Mouse (Mus musculus) gastrocnemius, postnatal 14 days (tissue): ENCODE measurements at regions not wholly inside any gene's neighbourhood (a gene's known extent, or its start where the extent isn't known, plus 50 kb on each side); places are given as distances from the start of the nearest gene placed in this dataset.
"Not testable (repeated sequence)": the region's sequence is repeated elsewhere in the genome, so short reads cannot be mapped to it uniquely, and the experiment has no call there.

Experiments
- DNase-seq: peaks from one replicate; pipeline ENCODE4 v3.0.0; 2021; ENCODE audit warnings: mixed read lengths
- intact Hi-C: fragments of 180-260 bp; cut with DNase I; formaldehyde crosslinking; loops from one replicate; pipeline ENCODE4 v1.15.1; 2025; ENCODE audit warnings: low total_unique reads

GRCm38 (mm10) chr8:113464625-113465024, 170.8 kb upstream of the Mon1b start:
- intact Hi-C loops = no loop called here
- DNase-seq = no peak

DNA sequence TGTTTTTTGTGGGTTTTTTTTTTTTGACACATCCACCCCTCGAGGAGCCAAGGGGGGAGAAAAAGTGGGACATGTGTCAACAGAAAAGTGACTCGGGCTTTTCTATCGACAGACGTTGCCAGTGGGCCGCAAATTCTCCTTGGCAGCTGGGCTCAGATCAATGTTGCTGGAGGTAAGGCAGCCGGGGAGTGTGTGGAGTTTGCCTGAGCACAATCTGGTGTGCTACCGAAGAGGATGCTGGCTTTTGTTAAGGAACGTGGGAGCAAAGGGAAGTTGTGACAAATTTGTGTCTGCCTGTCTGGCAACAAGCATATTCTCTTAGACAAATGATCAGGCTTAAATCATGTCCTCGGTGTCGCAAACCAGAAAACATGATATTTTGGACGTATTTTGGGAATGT, 170.2 kb upstream of the Mon1b start:
- DNase-seq = no peak
- intact Hi-C loops = no loop called here

- intact Hi-C loops = no loop called here
Observed at GRCm38 (mm10) chr8:113466683-113467082, 168.7 kb upstream of the Mon1b start.

GRCm38 (mm10) chr8:113489436-113490107, 145.8 kb upstream of the Mon1b start:
- DNase-seq = no peak
- intact Hi-C loops = no loop called here

More at GRCm38 (mm10) chr8:113466683-113467082, 168.7 kb upstream of the Mon1b start:
- no peak for DNase-seq

DNA sequence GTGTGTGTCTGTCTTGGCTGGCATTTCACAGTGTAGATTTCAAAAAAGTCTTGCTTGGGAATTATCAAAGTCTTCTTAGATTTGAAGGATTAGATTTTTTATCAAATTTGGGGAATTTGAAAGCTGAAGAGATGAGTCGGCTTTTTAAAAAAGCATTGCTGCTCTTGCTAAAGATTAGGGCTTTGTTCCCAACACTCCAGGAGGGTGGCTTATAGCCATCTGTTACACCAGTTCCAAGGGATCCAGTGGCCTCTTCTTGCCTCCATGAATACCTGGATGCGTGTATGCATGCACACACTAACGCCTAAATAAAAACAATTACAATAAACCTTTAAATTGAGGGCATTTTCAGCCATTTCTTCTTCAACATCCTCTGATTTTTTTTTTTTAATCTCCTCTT, 144.5 kb upstream of the Mon1b start:
- DNase-seq = no peak
- intact Hi-C loops = no loop called here

GRCm38 (mm10) chr8:113496896-113497295, 138.5 kb upstream of the Mon1b start:
- intact Hi-C loops = no loop called here

GRCm38 (mm10) chr8:113502671-113503070, 132.7 kb upstream of the Mon1b start:
- DNase-seq = no peak
- intact Hi-C loops = no loop called here

More at GRCm38 (mm10) chr8:113496896-113497295, 138.5 kb upstream of the Mon1b start:
- no peak for DNase-seq

DNA sequence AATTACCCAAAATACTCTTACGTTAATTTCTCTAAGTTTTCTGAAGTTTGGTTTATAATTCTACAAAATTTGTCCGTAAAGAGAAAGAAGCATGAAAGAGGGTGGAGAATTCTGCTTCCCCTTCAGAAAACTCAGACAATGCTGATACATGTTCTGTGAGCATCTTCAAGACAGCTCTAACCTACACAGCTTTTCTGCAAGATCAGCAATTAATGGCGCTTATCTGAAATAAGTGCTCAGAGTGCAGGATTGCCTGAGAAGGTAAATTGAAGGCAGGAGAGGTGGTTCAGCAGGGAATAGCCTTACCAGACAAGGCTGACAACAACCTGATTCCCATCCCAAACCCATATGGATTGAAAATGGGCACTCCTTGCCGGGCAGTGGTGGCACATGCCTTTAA, 122.5 kb upstream of the Mon1b start:
- no peak for DNase-seq
- intact Hi-C loops = no loop called here

DNA sequence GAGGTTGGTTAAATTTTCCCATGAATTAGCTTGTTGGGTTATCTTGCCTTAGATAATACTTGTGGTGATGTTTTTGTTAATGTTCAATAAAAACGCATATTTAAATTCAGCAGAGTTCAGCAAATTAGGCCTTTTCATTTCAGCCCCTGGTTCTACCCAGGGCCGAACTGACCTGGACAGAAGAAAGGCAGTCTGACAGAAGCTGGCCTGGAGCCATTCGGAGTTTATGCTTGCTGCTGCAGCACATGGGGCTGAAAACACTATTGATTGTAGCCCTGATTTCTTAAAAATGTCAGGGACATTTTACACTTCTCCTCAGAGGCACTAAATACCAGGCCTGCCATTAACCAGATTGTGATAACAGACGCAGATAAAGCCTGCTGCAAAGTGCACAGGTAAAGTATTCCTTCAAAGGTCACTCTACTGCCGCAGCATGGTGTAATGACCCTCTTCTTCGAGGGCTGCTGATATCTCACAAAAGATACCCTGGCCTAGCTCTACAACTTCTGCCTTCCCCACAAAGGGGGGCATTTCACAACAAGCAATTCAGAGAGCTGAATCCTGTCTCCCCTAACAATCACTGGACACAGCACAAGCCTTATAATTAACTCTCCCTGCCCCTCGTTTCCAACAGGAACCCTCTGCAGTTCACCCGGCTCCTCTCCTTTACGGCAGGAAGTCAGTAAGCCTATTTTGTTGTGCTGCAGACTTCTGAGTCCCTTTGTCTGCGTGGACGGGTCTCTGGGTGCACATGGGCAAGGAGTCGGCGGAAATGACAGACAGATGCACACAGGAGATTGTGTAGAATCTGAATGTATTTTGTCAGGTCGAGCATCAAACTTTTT, 121.3 kb upstream of the Mon1b start:
- no peak for DNase-seq
- intact Hi-C loops = no loop called here

- intact Hi-C loops, DNase-seq: not testable (repeated sequence)
Observed at GRCm38 (mm10) chr8:113514731-113515375, 120.5 kb upstream of the Mon1b start.

GRCm38 (mm10) chr8:113516176-113516575, 119.2 kb upstream of the Mon1b start:
- no peak for DNase-seq
- intact Hi-C loops = no loop called here

DNA sequence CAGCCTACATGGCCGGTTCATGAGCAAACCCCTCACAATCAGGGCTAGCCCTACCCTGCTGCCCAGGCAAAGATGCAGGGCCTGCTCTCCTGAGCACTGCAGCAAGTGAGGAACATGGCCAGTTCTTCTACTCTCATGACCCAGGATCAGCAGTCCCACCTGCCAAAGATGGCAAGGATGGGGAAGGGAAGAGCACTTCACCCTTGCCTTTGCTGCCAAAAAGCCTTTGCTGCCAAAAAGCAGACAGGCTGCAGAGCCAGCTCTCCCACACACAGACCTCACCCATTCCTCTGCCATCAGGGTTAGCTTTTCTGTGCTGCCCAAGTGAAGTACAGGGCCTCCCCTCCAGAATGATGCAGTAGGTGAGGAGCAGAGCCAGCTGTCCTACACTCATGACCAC, 117.5 kb upstream of the Mon1b start:
- DNase-seq = no peak
- intact Hi-C loops = no loop called here

- intact Hi-C loops = no loop called here
- no peak for DNase-seq
Observed at GRCm38 (mm10) chr8:113523561-113523960, 111.8 kb upstream of the Mon1b start.

- DNase-seq = no peak
- intact Hi-C loops = no loop called here
Observed at GRCm38 (mm10) chr8:113531116-113531665, 104.2 kb upstream of the Mon1b start.

DNA sequence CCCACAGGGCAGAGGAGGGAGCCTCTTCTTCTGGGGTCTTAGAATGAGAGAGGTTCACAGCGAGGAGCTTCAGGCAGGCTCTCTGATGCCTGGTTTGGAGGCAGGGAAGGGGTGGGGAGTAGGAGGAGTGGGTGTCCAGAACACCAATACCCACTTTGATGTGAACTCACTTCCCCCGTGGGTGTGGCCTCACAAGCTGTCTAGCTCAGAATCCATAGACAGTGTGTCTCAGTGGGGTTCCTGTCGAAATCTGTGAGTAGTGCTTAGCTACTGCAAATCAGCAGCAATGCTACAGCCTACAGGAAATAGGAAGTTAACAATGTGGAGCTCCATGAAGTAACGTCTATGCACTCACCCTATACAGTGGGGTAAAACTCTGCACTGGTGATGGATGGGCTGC, 102.5 kb upstream of the Mon1b start:
- intact Hi-C loops = no loop called here
- DNase-seq = no peak

DNA sequence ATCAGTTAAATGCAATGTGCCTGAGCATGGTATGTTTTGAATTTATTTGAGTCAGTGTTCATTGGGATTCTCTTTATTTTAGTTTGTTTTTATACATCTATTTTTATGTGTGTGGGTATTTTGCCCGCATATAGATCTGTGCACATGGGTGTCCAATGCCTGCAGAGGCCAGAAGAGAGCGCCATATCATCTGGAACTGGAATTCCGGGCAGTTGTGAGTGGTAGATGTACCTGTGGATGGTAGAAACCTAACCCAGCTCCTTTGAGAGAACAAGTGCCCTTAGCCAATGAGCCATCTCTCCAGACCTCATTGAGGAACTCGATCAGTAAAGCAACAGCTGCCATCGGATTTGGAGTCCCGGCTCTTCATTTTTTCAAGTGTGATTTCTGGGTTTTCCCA, 94.0 kb upstream of the Mon1b start:
- DNase-seq = no peak
- intact Hi-C loops = no loop called here

- intact Hi-C loops = no loop called here
- DNase-seq = no peak
Observed at GRCm38 (mm10) chr8:113542082-113542481, 93.3 kb upstream of the Mon1b start.

DNA sequence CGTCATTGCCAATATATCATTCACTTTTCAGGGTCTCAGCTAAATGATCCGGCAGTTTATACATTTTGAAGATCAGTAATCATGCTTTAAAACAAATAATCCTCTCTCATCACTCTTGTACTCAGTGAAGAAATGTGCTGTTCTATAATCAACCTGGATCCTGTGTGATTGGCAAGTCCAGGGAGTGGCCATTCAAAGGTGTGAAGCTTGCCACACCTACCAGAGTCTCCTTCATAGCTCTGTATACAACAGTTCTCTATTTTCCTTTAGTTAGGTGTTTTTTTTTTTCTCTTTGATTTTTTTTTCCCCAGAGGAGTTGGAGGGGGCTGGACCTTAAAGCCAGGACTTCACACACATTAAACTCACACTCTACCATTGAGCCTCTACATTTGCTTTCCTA, 92.7 kb upstream of the Mon1b start:
- no peak for DNase-seq
- intact Hi-C loops = no loop called here

DNA sequence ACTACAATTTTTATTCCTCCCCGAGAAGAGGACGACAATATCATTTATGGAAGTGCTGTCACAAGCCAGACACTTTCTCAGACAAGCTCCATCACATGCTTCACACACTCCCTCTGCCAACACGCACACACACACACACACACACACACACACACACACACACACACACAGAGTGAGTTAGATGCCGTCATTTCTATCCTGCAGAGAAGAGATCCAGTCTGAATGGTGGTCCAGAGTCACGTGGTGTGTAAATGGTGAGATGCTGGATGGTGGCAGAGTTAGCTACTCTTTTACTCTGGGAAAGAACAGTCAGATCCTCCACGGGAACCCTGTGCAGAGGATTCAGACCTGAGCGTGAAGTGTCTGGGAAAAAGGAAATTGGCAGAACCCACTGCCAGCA, 86.2 kb upstream of the Mon1b start:
- DNase-seq = no peak
- intact Hi-C loops = no loop called here
